Mouse (Mus musculus): ENCODE data around the gene Mical2.

GRCm38 (mm10) chr7:112313670-112314069 lies 88.0 kb downstream of the Mical2 start:
- TF ChIP-seq CTCF (IDR thresholded peaks at IDR 0.05; ENCODE audit: low read depth, low read length) (no peak), TAL1 (conservative IDR thresholded peaks at IDR 0.05; ENCODE audit: low read depth, low read length) (no peak)

All from G1E (cell line).